Mouse (Mus musculus) ES-Bruce4 (cell line): ENCODE data around the gene Rbm14. TPM values are rescaled to one million over a fixed set of nuclear protein-coding genes. Genes with fewer than 3 reads are reported as not detected.

Source experiments
- H3K27ac ChIP-seq: 2 replicates; pipeline ENCODE4 v1.5.1; 2012; ENCODE audit warnings: low read length, inconsistent platforms; ENCODE audit not compliant: insufficient read depth
- H3K27me3 ChIP-seq: 2 replicates; pipeline ENCODE4 v1.6.1; 2012; ENCODE audit warnings: mild to moderate bottlenecking, low read length, inconsistent platforms; ENCODE audit not compliant: control insufficient read depth, poor library complexity, insufficient read depth, severe bottlenecking
- H3K36me3 ChIP-seq: 2 replicates; pipeline ENCODE4 v1.6.1; 2012; ENCODE audit warnings: inconsistent platforms, mild to moderate bottlenecking, low read length, moderate library complexity; ENCODE audit not compliant: control insufficient read depth, poor library complexity, insufficient read depth, severe bottlenecking
- H3K4me1 ChIP-seq: one replicate; pipeline ENCODE4 v1.8.1; 2011; ENCODE audit warnings: low read length; ENCODE audit not compliant: control insufficient read depth, insufficient read depth
- H3K4me3 ChIP-seq: 2 replicates; pipeline ENCODE4 v1.5.1; 2011; ENCODE audit warnings: low read depth, mild to moderate bottlenecking, low read length
- H3K9ac ChIP-seq: 2 replicates; pipeline ENCODE4 v1.6.1; 2012; ENCODE audit warnings: low read depth, mild to moderate bottlenecking, inconsistent platforms; ENCODE audit not compliant: poor library complexity, severe bottlenecking
- H3K9me3 ChIP-seq: replicated peaks from 2 replicates; pipeline ENCODE4 v1.6.1; 2012; ENCODE audit warnings: mild to moderate bottlenecking, low read length, inconsistent platforms; ENCODE audit not compliant: control insufficient read depth, poor library complexity, insufficient read depth, severe bottlenecking
- CTCF ChIP-seq: IDR thresholded peaks from one replicate; pipeline ENCODE4 v1.8.1; 2011; ENCODE audit warnings: low read depth, low read length
- EP300 ChIP-seq: IDR thresholded peaks from 2 replicates; pipeline ENCODE4 v1.6.1; 2011; ENCODE audit warnings: low read depth, low read length; ENCODE audit not compliant: insufficient read depth
- POLR2A ChIP-seq: IDR thresholded peaks from one replicate; pipeline ENCODE4 v1.8.1; 2011; ENCODE audit warnings: low read length; ENCODE audit not compliant: insufficient read depth
- polyA plus RNA-seq: library from polyadenylated mRNA; stranded (reverse); fragments of >200 nt; gene quantifications from 2 replicates; pipeline ENCODE4 v1.2.4, GENCODE M21; 2011; ENCODE audit warnings: low read depth; ENCODE audit not compliant: missing spikeins, insufficient read depth, insufficient read length

Gene Rbm14
- polyA plus RNA-seq, 1 experiment: 79.2 TPM

DNA sequence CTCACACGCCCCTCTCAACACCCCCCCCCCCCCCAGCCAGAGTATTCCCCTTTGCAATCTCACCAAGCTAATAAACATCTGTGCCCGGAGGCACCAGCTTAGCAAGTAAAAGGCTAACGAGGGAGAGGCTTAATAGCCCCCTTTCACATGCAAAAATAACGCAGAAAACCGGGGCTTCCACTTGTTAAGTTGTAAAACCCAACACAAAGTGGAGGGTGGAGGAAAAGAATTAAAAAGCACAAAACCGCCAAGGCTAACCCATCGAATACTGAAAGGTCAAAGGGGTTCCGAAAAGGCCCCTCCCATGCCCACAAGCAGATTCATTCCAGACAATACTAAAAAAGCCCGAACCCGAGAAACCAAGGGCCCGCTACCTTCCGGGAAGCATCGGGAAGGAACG is 1.1 kb downstream of the Rbm14 start:
- Histone ChIP-seq H3K9ac (peak overlapping the region; percentile 64), H3K36me3 (no peaks in the 10 kb centered on the region), H3K27me3 (no peaks in the 10 kb centered on the region), H3K4me1 (no peaks in the 10 kb centered on the region), H3K4me3 (peak overlapping the region; percentile 79), H3K9me3 (no peaks in the 10 kb centered on the region), H3K27ac (peak overlapping the region; percentile 95)
- peak; percentile 68 for TF ChIP-seq EP300
- TF ChIP-seq CTCF: no peak

DNA sequence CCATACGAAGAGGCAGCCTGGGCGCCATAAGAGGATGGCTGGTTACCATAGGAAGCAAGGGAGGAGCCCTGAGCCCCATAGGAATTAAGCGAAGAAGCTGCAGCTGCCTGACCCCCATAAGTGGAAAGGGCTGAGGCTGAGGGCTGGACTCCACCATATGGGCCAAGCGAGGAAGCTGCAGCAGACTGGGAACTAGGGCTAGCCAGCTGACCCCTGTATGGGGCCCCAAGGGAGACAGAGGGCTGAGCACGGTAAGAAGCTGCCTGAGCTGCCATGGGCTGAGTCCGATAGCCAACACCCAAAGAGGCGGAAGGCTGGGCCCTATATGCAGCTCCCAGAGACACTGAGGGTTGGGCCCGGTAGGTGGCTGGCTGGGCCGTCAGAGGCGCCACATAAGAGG is 8.2 kb downstream of the Rbm14 start:
- TF ChIP-seq CTCF (no peak), EP300 (no peak), POLR2A (no peak)
- Histone ChIP-seq H3K9me3 (no peaks in the 10 kb centered on the region), H3K9ac (no peak overlapping the region), H3K4me3 (no peak overlapping the region), H3K4me1 (peaks cover 3% of the 10 kb centered on the region), H3K27ac (no peak overlapping the region), H3K36me3 (peaks cover 51% of the 10 kb centered on the region), H3K27me3 (no peaks in the 10 kb centered on the region)

DNA sequence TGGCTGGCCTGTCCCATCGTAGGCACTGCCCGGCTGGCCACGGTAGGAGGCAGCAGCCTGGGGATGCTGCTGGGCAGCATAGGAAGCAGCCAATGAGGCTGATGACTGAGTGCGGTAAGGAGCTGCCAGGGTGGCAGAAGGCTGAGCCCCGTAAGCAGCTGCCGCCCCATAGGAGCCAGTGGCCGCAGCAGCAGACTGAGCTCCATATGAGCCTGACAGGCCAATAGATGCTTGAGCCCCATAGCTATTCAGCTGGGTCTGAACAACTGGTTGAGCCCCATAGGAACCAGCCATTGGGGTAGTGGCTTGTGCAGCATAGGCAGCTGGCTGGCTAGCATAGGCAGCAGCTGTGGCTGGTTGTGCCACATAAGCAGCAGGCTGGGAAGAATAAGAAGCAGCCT is 8.7 kb downstream of the Rbm14 start:
- H3K36me3 ChIP-seq: peaks cover 55% of the 10 kb centered on the region
- peaks cover 3% of the 10 kb centered on the region for H3K4me1 ChIP-seq
- H3K4me3 ChIP-seq: no peak overlapping the region
- no peak for TF ChIP-seq EP300
- no peak for TF ChIP-seq CTCF
- TF ChIP-seq POLR2A: no peak
- no peak overlapping the region for H3K27ac ChIP-seq
- no peaks in the 10 kb centered on the region for H3K9me3 ChIP-seq
- H3K27me3 ChIP-seq: no peaks in the 10 kb centered on the region
- H3K9ac ChIP-seq: no peak overlapping the region

DNA sequence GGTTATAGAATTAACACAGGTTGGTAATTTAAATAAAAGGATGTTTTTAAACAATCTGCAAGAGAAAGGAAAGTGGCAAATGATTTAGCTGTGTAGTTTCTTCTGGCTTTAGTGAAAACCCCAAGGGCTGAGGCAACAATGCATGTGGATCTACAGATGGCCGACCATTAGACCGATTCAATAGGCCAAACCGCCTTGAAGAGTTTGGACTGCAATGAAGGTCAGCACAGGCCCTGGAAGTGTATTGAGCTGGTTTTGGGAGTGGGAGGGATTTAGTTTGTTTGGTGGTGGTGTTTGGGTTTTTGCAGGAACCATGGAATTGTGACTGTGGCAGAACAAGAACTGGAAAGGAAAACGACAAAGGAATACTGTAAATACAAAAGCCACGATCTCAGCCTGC is 12.4 kb downstream of the Rbm14 start:
- H3K27ac ChIP-seq: peak overlapping the region; percentile 31; the same call in 1 of the 2 replicates
- H3K36me3 ChIP-seq: peaks cover 56% of the 10 kb centered on the region
- no peaks in the 10 kb centered on the region for H3K9me3 ChIP-seq
- H3K4me3 ChIP-seq: no peak overlapping the region
- TF ChIP-seq POLR2A (no peak), EP300 (no peak), CTCF (no peak)
- H3K27me3 ChIP-seq: no peaks in the 10 kb centered on the region
- no peak overlapping the region for H3K9ac ChIP-seq
- H3K4me1 ChIP-seq: peaks cover 3% of the 10 kb centered on the region

DNA sequence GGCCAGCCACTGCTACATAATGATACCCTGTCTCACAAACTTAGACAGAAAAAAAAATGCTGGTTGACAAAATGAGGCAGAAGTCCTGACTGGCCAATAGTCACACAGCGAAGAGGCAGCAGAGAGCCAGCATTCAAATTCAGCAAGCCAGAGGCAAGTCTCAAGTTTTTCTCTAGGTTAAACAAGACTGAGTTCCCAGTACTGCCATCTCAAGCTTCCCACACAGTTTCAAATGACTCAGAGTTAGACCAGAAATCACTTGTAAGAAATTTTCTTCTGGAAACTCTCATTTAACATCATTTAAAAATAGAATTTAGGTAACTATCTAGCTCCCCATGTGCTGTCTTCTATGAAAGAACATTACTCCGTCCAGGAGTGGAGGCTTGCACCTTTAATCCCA is 13.6 kb downstream of the Rbm14 start:
- Histone ChIP-seq H3K4me3 (no peak overlapping the region), H3K36me3 (peaks cover 48% of the 10 kb centered on the region)

DNA sequence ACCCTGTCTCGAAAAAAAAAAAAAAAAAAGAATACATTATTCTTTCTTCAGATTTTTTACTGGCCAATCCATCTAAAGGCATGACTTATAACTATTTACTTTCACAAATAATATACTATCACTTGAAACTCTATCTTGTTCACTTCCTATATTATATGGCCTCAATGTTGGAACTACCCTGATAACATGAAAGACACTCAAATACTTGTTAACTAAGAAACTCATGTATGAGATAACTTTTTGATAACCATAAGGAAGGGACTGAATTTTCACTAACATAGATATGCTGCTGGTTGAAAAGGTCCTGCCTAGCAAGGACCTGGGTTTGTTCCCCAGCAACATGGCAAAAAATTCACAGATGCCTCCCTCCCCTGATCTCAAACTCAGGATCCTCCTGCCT is 15.5 kb downstream of the Rbm14 start:
- Histone ChIP-seq H3K27ac (no peak overlapping the region), H3K9ac (no peak overlapping the region), H3K4me1 (peaks cover 5% of the 10 kb centered on the region), H3K9me3 (no peaks in the 10 kb centered on the region), H3K27me3 (no peaks in the 10 kb centered on the region), H3K4me3 (no peak overlapping the region), H3K36me3 (peaks cover 44% of the 10 kb centered on the region)
- TF ChIP-seq CTCF (no peak), EP300 (no peak), POLR2A (no peak)

More for the DNA sequence above, 13.6 kb downstream of the Rbm14 start:
- Histone ChIP-seq H3K27me3 (no peaks in the 10 kb centered on the region), H3K4me1 (peaks cover 3% of the 10 kb centered on the region), H3K27ac (0 out of 2 replicates have a peak overlapping the region, but pooled peaks have one; percentile 31), H3K9me3 (no peaks in the 10 kb centered on the region), H3K9ac (no peak overlapping the region)
- TF ChIP-seq CTCF: no peak
- TF ChIP-seq POLR2A: no peak
- TF ChIP-seq EP300: no peak
